Mouse (Mus musculus): ENCODE results near the gene Aldh18a1.

Aldh18a1 gene

DNA sequence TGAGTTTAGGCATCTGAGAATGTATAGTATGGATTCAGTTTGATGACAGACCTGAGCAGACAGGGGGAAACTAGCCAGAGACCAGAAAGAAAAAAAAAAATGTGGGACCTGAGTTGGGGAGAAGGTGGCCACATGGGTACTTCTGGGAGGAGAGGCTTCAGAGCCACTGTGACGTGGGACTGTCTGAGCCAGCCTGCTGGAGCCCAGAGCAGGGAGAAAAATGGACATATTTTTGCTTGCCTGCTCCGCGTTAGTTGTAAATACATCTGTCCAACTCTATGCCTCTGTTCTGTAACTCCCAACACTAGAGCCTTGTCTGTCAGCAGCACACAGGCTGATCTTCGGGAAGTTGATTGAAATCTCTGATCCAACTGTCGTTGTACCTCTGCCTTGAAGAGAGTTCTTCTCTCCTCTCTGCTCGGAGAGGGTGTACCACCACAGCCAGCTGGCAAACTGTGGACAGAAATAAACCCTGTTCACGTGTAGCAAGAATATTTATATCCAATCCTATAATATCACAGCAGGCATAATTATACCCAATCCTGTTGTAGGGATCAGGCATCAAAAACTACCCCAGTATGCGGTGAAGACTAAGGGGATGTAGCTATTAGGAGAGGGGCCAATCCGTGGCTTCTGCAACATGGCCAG is 61.8 kb downstream of the Aldh18a1 start:
- in situ Hi-C loops (cut with MboI), result no loop called here

DNA sequence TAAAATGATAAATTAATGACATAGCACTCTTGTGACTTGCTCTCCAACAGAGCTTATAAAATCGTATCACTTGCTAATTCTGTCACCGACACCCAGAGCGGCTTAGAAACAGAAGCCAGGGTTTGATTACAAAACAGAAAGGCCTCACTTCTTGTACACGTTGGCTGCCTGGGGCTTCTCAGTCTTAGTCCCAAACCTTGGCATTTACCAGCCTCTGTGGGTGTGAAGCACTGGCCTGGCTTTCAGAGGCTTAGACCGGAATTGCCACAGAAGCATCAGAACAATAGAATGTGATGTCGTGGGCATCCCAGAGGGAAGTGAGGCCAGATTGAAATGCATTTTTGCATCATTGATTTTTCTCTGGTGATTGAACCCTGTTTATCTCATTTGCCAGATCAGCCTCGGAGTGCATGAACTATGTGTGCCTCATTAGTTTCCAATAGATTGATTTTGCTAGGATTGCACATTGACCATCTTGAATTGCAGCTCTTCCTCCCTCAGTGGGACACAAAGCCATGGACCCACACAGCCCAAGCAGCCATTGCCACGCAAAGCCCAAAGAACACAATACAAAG is 64.7 kb downstream of the Aldh18a1 start:
- in situ Hi-C loops (cut with MboI), result no loop called here

- in situ Hi-C loops (cut with MboI), result no loop called here
Observed at GRCm38 (mm10) chr19:40520403-40520802, 67.9 kb downstream of the Aldh18a1 start.

DNA sequence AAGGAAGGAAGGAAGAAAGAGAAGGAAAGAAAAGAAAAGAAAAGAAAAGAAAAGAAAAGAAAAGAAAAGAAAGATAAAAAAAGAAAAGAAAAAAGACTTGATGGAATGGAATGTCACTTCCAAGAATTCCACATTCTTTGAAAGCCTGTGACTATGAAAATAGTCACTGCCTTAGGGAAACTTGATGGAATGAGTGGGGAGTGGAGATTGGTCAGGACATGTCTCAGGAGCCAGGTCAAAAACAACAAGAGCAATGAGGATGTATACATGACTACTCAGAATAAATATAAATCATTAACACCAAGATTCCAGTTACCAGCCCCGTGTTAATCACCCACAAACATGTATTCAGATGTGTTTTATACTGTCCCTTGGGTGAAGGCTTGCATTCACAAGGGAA is 69.6 kb downstream of the Aldh18a1 start:
- in situ Hi-C loops (cut with MboI), result no loop called here

GRCm38 (mm10) chr19:40515596-40515995 is 72.7 kb downstream of the Aldh18a1 start:
- in situ Hi-C loops (cut with MboI), result no loop called here

DNA sequence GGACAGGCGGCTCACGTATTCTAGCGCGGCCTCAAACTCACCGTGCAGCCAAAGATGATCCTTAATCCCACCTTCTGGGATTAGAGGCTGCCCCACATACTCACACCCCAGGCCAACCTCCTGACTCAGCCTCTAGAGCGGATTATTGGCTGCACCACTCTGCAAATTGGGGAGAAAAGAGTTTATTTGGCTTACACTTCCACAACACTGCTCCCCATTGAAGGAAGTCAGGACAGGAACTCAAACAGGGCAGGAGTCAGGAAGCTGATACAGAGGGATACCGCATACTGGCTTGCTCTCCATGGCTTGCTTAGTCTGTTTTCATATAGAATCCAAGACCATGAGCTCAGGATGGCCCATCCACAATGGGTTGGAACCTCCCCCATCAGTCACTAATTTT is 73.9 kb downstream of the Aldh18a1 start:
- in situ Hi-C loops (cut with MboI), result no loop called here

DNA sequence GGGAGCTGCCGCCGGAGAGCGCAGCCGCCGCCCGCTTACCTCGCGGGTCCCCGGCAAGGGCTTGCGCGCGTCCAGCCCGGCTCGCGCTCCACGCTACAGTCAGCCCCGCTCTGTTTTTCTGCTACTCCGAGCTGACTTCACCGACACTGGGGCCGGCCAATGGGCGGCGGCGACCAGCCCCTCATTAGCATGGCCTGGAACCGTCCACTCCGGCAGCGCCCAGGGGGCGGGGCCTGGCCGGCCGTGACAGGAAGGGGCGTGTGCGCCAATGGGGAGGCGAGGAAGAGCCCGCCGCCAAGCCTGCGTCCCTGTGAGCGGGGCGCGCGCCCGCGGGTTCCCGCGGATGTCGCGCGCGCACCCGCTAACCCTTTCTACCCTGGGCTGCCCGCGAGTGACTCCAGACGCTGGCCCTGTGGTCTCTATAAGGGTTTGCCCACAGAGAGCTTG is 74.6 kb downstream of the Aldh18a1 start, which contains the start of gene Sorbs1:
Gene Sorbs1, minus strand, starts transcription at position 148 of the 447 bp plus-strand sequence.
- in situ Hi-C loops (cut with MboI), result no loop called here

GRCm38 (mm10) chr19:40512500-40513421 is 75.5 kb downstream of the Aldh18a1 start:
- in situ Hi-C loops (cut with MboI), result no loop called here

GRCm38 (mm10) chr19:40511679-40512309 is 76.5 kb downstream of the Aldh18a1 start:
- in situ Hi-C loops (cut with MboI), result no loop called here

DNA sequence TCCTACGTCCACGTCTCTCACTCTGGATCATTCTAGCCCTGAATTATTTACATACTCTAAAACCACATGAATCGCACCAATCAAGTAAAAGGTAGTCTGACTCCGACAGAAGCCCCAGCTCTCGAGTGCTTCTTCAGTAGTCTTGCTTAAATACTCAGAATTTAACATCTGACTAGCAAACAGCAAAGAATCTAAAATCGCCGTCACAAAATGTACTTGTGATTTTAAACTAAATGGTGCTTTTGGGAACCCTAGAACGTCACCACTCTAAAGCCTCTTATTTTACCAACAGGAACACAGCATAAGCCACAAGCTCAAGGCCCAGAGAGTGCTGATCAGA is 77.2 kb downstream of the Aldh18a1 start:
- in situ Hi-C loops (cut with MboI), result no loop called here

GRCm38 (mm10) chr19:40510387-40511099 is 77.7 kb downstream of the Aldh18a1 start:
- in situ Hi-C loops (cut with MboI), result no loop called here

DNA sequence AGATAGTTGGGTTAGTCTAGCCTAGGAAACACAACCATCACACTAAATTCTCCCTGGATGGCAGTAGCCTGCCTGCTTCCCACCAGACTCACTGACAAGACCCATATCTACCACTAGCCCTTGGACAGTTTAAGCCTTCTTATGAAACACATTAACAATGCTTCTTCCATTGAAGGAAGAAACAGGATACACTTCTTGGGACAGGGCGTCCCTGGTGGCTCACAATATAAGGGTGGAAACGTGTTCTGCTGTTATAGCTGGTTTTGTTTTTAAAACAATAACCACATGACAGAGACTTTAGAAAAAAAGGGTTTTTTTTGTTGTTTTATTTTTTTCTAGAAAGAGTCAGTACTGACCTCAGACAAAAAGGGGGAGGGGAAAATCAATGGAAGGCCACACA is 79.0 kb downstream of the Aldh18a1 start:
- in situ Hi-C loops (cut with MboI), result no loop called here

- in situ Hi-C loops (cut with MboI), result no loop called here
Observed at GRCm38 (mm10) chr19:40508851-40509250, 79.4 kb downstream of the Aldh18a1 start.

DNA sequence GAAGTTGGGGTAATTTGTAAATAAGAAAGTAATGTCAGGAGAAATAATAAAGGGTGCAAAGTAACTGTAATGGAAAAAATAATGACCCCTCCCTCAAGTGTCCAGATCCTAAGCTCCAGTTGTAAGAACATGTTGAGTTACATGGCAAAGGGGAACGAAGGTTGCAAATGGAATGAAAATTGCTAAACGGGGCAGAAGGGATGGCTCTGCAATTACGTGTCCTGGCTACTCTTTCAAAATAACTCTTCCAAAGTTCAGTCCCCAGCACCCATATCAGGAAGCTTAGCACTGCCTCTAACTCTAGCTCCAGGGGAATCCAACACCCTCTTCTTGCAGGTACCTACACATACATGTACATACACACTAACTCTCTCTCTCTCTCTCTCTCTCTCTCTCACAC is 81.3 kb downstream of the Aldh18a1 start:
- in situ Hi-C loops (cut with MboI), result no loop called here

DNA sequence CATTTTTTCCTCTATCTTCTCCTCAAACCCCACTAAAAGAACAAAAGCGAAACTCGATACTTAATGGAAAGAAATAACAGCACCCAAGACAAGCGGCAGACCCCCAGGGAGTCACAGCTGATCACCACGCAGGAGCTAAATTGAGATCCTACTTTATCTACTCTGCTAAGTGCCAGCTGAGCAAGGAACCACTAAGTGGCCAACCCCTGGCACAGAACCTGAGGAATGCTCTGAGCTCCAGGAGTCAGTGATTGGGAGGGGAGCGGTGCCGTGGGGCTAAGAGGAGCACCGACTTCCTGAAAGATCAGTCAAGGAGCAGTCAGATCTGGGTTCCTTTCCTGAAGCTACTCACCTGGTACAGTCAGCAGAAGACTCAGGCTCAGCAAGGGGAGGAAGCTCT is 83.9 kb downstream of the Aldh18a1 start:
- in situ Hi-C loops (cut with MboI), result no loop called here
